Mouse (Mus musculus): Measurements from ENCODE around the gene Tas2r131.
"Not testable (repeated sequence)": the region's sequence is repeated elsewhere in the genome, so short reads cannot be mapped to it uniquely, and the experiment has no call there.

Gene Tas2r131

DNA sequence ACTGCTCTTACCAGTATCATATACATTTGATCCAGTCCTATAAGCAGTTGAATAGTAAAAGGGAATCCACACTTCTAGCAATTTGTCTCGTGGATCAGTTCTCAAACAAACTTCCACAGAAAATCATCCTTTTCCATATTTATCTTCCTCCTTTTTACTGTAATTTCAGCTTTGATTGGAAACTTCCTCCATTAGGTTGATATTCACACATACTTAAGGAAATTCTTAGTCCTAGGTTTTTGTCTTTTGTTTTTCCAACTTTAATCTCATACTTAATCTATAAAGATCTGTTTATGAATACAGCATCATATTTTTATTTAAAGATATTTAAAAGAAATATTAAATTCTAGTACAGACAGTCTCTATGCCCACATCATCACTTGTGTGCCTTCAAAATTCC, at the start of gene Tas2r131:
Gene Tas2r131 (minus strand): TSS at position 101 of the 400 bp plus-strand sequence.
- DNase-seq = no peak

DNA sequence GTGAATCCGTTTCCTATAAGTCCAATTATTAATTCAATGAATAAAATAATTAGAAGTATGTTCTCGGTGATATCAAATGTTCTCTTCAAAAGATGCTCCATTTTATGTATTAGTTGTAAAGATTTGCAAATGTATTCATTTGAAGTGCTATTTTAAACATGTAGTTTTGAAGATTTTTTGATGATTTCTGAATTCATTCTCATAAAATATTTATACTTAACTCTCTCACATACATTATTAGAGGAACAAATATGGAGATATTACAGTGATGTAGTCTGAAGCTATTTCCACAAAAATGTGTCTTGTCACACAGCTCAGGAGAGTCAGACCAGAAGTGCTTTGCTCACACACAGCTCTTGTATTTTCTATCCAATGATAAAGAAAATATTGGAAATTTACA, 23.1 kb upstream of the Tas2r131 start, which contains the start of gene Tas2r109:
Gene Tas2r109 (minus strand): TSS at position 101 of the 400 bp plus-strand sequence.
- DNase-seq = no peak

DNA sequence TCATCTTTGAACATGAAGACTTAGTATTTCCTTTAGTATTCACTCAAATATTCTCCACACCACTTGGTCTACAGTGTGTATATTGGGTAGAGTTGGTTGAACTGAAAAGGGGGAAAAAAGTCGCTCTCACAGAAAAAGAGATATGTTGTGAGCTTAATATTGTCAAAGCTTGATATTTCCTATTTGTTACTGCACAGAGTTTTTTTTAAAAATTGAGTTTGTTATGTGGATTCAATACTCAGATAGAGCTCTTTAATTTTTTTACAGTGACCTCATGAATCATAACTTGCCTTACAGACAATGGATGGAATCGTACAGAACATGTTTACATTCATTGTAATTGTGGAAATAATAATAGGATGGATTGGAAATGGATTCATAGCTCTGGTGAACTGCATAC, 6.9 kb downstream of the Tas2r131 start, which contains the start of gene Tas2r129:
Gene Tas2r129 (plus strand): TSS at position 301 of the 400 bp plus-strand sequence.
- DNase-seq = no peak

DNA sequence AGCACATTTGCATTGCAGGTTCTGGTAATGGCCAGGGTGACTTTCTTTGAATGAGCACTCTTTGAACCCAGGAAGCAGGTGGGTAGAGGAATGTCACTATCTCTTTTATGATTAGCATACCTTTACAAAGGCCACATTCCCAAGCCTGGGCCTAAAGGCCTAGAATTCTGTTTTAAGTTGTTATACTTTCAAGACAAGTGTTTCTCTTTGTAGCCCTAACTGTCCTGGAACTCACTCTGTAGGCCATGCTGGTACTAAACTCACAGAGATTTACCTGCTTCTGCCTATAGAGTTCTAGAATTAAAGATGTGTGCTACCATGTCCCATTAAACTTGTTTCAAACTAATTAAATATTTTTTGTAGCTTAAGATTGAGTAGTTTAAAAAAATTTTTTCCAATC, 16.3 kb downstream of the Tas2r131 start:
- DNase-seq = not testable (repeated sequence)

DNA sequence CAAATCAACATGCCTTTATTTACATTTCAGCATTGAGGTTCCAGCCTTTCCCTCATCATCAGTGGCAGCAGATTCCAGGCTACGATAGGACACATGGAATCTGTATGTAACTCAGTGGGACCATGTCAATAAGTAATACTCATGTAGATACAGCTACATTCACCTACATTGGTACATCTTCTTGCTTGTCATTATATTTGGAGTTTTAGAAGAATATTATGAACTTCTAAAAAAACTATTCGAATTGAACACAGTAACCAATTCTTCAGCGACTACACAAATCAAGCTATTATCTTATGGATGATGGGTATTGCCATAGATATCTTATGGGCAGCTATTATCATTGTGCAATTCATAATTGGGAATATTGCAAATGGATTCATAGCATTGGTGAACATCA, 48.4 kb downstream of the Tas2r131 start, which contains the start of gene Tas2r125:
Gene Tas2r125 (plus strand): TSS at position 301 of the 400 bp plus-strand sequence.
- DNase-seq = no peak

All from kidney, postnatal 36 days (tissue).